8 mouse cellular contexts compared by ENCODE assay signal in the genomic region with DNA sequence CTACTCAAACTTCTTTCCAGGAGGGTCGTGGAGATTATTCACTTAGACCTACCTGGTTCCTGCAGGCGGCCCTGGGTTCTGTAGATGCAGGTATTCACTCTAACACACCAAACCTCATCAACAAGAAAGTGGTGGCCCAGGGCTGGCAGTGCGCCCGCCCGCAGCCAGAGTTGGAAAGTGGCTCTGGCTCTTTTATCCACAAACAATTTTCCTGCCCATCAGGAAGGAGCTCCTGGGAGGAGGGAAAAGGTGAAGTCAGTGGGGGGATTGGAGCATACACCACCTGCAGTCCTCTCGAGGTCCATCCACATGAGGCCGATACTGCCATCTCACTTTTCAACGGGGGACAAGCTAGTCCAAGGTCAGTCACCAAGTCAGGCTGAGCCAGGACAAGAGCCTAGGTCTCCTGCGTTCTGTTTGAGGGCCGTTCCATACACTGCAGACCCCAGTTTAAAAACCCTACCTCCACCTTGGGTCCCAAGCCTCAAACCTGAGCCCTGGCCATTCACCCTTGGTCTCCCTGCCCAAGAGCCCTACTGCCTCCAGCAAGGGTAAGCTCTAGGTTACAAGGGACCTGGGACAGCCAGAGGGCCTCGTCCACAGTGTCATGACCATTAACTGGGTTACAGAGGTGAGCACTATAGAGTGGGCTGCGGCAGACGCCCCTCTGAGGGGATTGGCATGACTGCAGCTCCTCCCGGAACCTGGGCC. TPM values are rescaled to one million over a fixed set of nuclear protein-coding genes. Genes with fewer than 3 reads are reported as not detected.
DNase-seq lines count a peak whose midpoint lies in the region; ATAC-seq and TF ChIP-seq lines count a peak whose summit lies in the region.

No protein-coding gene starts in this region.

- H3K4me3 ChIP-seq in lung, adult 2 months (replicated peaks; ENCODE audit: extremely low read depth, low read depth, low read length): peak overlapping the region; percentile 79
- peak overlapping the region; percentile 86 for H3K4me3 ChIP-seq in hindbrain, embryonic 15.5 days
- peak overlapping the region; percentile 87 for H3K4me3 ChIP-seq in midbrain, embryonic 13.5 days (replicated peaks)

- H3K4me2 ChIP-seq in hindbrain, embryonic 15.5 days: peak overlapping the region; percentile 90
- H3K4me2 ChIP-seq in midbrain, embryonic 13.5 days (replicated peaks): peak overlapping the region; percentile 95

- WGBS in lung, adult 2 months: 40% methylated on average over 14 of the region's 14 CpGs
- 42% methylated on average over 14 of the region's 14 CpGs for WGBS in hindbrain, embryonic 15.5 days
- 45% methylated on average over 14 of the region's 14 CpGs for WGBS in midbrain, embryonic 13.5 days

- peaks cover 5% of the 10 kb centered on the region; the same call in 1 of the 2 replicates for H3K4me1 ChIP-seq in lung, adult 2 months (ENCODE audit: control insufficient read depth, insufficient read depth, low read length)
- H3K4me1 ChIP-seq in hindbrain, embryonic 15.5 days (replicated peaks): peaks cover 14% of the 10 kb centered on the region
- H3K4me1 ChIP-seq in midbrain, embryonic 13.5 days (replicated peaks): peaks cover 15% of the 10 kb centered on the region

- H3K36me3 ChIP-seq in hindbrain, embryonic 15.5 days: peaks cover 12% of the 10 kb centered on the region; the same call in 1 of the 2 replicates
- H3K36me3 ChIP-seq in midbrain, embryonic 13.5 days: peaks cover 36% of the 10 kb centered on the region

- no peaks in the 10 kb centered on the region for H3K27me3 ChIP-seq in hindbrain, embryonic 15.5 days
- no peaks in the 10 kb centered on the region for H3K27me3 ChIP-seq in midbrain, embryonic 13.5 days

- TF ChIP-seq POLR2A in lung, adult 2 months (IDR thresholded peaks at IDR 0.05; ENCODE audit: borderline replicate concordance, extremely low read depth, low read depth, low read length): no peak

- no peak for TF ChIP-seq CTCF in lung, adult 2 months (IDR thresholded peaks at IDR 0.05; ENCODE audit: insufficient read depth, low read length)

- ATAC-seq in hindbrain, embryonic 15.5 days (ENCODE audit: low FRiP score, low read depth): no peak; the same call in 1 of the 2 replicates
- no peak; the same call in 1 of the 2 replicates for ATAC-seq in midbrain, embryonic 13.5 days
- ATAC-seq in CD4-positive, CD25-positive, alpha-beta regulatory T cell, adult 4 months: no peak

- H3K9me3 ChIP-seq in hindbrain, embryonic 15.5 days: no peaks in the 10 kb centered on the region
- no peaks in the 10 kb centered on the region for H3K9me3 ChIP-seq in midbrain, embryonic 13.5 days

- DNase-seq in lung, adult 2 months: no peak
- no peak for DNase-seq in lung, adult 18-20 months
- DNase-seq in cerebellum, adult 9-10 months: peak; percentile 80
- no peak for DNase-seq in yolk sac, embryonic 10.5 days (ENCODE audit: low spot score)
- no peak for DNase-seq in urinary bladder, postnatal 25 days (ENCODE audit: low spot score)

- peak overlapping the region; percentile 70; the same call in 1 of the 2 replicates for H3K27ac ChIP-seq in hindbrain, embryonic 15.5 days (replicated peaks)
- H3K27ac ChIP-seq in midbrain, embryonic 13.5 days: peak overlapping the region; percentile 71

- H3K9ac ChIP-seq in hindbrain, embryonic 15.5 days: peak overlapping the region; percentile 79
- H3K9ac ChIP-seq in midbrain, embryonic 13.5 days (replicated peaks): peak overlapping the region; percentile 87

RNA-seq across cellular contexts. Expression of a gene that starts 0.8 kb away (rescaled TPM):
- polyA plus RNA-seq in lung, adult 2 months (2012; rRNA removed): 20.6 and 24.5 TPM in 2 replicates
- 10.1 and 10.5 TPM in 2 replicates for polyA plus RNA-seq in hindbrain, embryonic 15.5 days (2015; fragmentation: Nextera tagmentation; extraction: Ambion mirVana)
- 6.0 and 6.3 TPM in 2 replicates for polyA plus RNA-seq in midbrain, embryonic 13.5 days (2015; fragmentation: Nextera tagmentation; extraction: Ambion mirVana)
- 1 to 10 TPM in 1 of 2 experiments, under 1 TPM in 1; 0.32 to 1.2 TPM for polyA plus RNA-seq in CD4-positive, CD25-positive, alpha-beta regulatory T cell, adult 4 months (2017; shearing (Covaris generic))
